Mouse (Mus musculus): Measurements from ENCODE around the gene Hs2st1.

DNA sequence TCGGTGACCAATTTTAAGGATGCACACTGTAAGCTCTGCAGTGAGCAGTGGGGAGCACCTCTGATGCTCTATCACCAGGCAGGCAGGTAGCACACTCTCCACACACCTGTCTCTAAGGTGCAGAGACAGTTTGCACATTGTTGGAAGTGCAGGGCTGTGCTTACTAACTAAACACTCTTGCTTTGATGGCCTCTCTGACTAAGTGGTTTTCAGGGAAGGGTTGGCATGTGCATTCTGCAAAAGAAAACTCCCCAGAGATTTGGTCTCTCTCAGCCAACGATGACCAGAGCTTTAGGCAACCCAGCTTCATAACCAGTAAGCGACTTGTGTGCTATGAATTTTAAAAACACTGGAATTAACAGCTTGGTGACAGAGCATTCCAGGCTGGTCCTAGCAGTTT, 29.2 kb downstream of the Hs2st1 start:
- TF ChIP-seq POLR2A (IDR thresholded peaks at IDR 0.05; ENCODE audit: control insufficient read depth, low read depth, low read length) (no peak), CTCF (IDR thresholded peaks at IDR 0.05; ENCODE audit: control insufficient read depth, insufficient read depth, insufficient replicate concordance, low read depth, low read length) (no peak)
